Mouse (Mus musculus) olfactory bulb, adult 2 months (tissue): ENCODE results near the gene Hap1. TPM values are rescaled to one million over a fixed set of nuclear protein-coding genes. Genes with fewer than 3 reads are reported as not detected.
A peak's percentile ranks its signal among the peaks of the same experiment; 100 is the strongest.
"Not testable (repeated sequence)": the region's sequence is repeated elsewhere in the genome, so short reads cannot be mapped to it uniquely, and the experiment has no call there.

Experiments used
- H3K27ac ChIP-seq: fragments of 200-500 bp; 2 replicates; pipeline ENCODE4 v1.5.1; 2012; ENCODE audit warnings: low read depth, low read length; ENCODE audit not compliant: insufficient read depth
- H3K4me1 ChIP-seq: fragments of 200-500 bp; 2 replicates; pipeline ENCODE4 v1.6.1; 2012; ENCODE audit warnings: low read length; ENCODE audit not compliant: control insufficient read depth, insufficient read depth
- H3K4me3 ChIP-seq: fragments of 200-500 bp; 2 replicates; pipeline ENCODE4 v1.5.1; 2012; ENCODE audit warnings: mild to moderate bottlenecking, low read depth, low read length, moderate library complexity; ENCODE audit not compliant: insufficient read depth
- CTCF ChIP-seq: fragments of 200-500 bp; IDR thresholded peaks from 2 replicates; pipeline ENCODE4 v1.5.1; 2012; ENCODE audit warnings: low read depth, mild to moderate bottlenecking, low read length, moderate library complexity; ENCODE audit not compliant: insufficient read depth
- POLR2A ChIP-seq: fragments of 200-500 bp; IDR thresholded peaks from 2 replicates; pipeline ENCODE4 v1.6.1; 2012; ENCODE audit warnings: mild to moderate bottlenecking, low read depth, low read length, moderate library complexity; ENCODE audit not compliant: insufficient read depth
- WGBS: fragments of 180-500 bp; shearing (Covaris S2); methylation state at CpG from one replicate; pipeline ENCODE4 v1.1.7; 2018; 5-methylcytosine and 5-hydroxymethylcytosine counted together
- polyA plus RNA-seq: library from polyadenylated mRNA; stranded (reverse); fragments of >200 nt; gene quantifications from 2 replicates; pipeline ENCODE4 v1.2.4, GENCODE M21; 2012; ENCODE audit warnings: low replicate concordance; ENCODE audit not compliant: missing spikeins, insufficient read depth, insufficient read length

The Hap1 gene
- polyA plus RNA-seq, 1 experiment: not detected

DNA sequence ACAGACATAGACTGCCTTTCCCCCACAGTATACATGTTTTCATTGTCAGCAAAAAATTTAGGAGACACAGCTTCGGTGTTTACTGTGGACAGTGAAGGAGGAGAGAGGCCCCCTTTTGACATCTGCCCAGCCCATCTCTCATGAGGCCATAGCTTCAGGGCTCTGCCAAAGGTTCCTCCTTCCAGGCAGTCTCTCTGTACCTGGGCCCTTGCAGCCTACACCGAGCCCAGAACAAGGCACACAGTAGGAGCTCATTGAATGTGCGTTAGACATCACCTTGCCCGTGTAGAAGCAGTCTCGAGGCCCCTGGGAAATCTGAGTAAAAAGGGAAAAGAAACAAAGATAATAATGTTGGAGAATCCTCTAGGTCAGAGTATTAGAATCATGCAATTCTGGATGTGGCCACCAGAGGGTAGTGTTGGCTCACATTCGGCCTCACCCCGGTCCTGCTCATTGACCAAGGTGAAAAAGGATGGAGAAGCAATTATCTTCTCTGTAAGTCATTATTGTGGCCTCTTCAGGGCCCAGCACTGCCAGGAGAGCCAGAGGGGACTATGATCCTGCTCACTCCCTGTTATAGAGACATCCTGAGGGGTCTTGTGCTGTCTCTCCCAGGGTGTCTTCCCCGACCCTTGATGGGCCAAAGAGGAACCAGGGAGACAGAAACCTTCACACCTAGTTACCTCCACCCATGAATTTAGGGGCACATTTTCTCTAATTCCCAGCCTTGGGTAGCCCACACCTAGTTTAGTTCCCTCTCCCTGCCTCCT, 6.5 kb upstream of the Hap1 start:
- 15% methylated on average over 8 of the region's 8 CpGs for WGBS
- TF ChIP-seq CTCF (peak; percentile 38; the same call in 1 of the 2 replicates), POLR2A (no peak)
- Histone ChIP-seq H3K4me3 (no peak overlapping the region), H3K27ac (no peak overlapping the region), H3K4me1 (peaks cover 12% of the 10 kb centered on the region)

DNA sequence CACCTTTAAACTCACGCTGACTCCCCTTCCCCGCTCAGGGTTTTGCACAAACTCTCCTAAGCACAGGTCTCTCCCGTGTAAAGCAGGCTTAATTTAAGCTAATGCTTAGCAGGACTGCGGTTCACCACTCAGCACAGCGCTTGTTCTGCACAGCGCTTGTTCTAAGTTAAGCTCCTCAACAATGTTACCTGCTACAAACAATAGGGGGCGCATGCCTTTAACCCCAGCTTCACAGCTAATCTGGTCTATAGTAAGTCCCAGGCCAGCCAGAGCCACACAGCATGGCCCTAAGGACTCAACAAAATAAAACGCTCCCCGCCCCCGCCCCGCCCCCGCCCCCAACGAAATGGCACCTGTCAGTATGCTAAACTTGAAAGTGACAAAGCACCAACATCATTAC, 5.1 kb upstream of the Hap1 start:
- not testable (repeated sequence) for H3K27ac ChIP-seq, H3K4me3 ChIP-seq
- peaks cover 15% of the 10 kb centered on the region for H3K4me1 ChIP-seq
- WGBS: no CpG with 5 or more reads among the region's 13 CpGs

DNA sequence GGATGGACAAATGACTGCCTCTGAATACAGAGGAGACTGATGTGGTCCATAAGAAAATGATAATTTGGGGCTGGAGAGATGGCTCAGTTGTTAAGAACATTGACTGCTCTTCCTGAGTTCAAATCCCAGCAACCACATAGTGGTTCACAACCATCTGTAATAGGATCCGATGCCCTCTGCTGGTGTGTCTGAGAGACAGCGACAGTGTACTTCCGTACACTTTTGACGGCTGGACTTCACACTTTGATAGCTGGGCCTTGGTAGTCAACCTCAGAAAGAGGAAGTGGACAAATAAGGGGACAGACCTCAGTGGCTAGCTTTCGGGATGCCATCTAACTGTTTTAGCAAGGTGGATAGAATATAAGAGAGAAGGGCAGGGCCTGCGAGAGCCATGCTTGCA, 4.2 kb upstream of the Hap1 start:
- Histone ChIP-seq H3K4me1 (peaks cover 12% of the 10 kb centered on the region), H3K27ac (no peak overlapping the region), H3K4me3 (no peak overlapping the region)
- no peak for TF ChIP-seq CTCF
- no peak for TF ChIP-seq POLR2A
- WGBS: 88% methylated on average over 6 of the region's 6 CpGs

DNA sequence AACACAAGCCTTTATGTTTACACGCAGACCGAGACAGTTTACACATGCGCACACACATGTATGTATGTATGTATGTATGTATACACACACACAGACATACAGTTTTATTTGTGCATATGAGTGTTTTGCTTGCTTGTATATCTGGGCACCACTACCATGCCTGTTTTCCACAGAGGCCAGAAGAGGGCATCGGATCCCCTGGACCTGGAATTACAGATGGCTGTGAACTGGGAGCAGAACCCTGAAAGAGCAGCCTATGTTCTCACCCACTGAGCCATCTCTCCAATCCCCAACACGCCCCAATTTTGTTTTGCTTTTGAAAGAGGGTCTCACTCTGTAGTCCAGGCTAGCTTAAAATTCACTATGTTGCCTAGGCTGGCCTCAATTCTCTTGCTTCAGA, 1.5 kb upstream of the Hap1 start:
- WGBS: 59% methylated on average over 5 of the region's 5 CpGs
- H3K27ac ChIP-seq: no peak overlapping the region

DNA sequence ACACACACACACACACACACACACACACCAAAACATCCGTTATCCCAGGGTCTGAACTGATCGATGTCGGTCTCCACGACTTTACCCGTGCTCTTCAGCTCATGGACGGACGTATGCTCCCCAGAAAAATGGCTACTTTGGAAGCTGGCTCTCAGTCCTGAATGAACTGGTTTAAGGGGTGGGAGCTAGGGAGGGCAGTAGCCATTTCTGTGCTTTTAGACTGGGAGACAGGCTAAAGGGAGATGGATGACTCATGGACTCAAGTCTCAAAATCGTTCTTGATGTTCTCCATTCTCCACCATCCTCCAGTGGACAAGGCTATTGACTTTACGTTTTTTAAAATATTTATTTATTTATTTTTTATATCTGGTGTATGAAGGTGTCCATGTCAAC, 887 bp upstream of the Hap1 start:
- peak overlapping the region; percentile 78 for H3K4me3 ChIP-seq
- no peak for TF ChIP-seq POLR2A
- H3K27ac ChIP-seq: peak overlapping the region; percentile 60
- WGBS: 9% methylated on average over 9 of the region's 9 CpGs
- peaks cover 28% of the 10 kb centered on the region for H3K4me1 ChIP-seq

More for the DNA sequence above, 1.5 kb upstream of the Hap1 start:
- H3K4me3 ChIP-seq: no peak overlapping the region
- peaks cover 22% of the 10 kb centered on the region for H3K4me1 ChIP-seq
- TF ChIP-seq POLR2A: no peak
- TF ChIP-seq CTCF: no peak

DNA sequence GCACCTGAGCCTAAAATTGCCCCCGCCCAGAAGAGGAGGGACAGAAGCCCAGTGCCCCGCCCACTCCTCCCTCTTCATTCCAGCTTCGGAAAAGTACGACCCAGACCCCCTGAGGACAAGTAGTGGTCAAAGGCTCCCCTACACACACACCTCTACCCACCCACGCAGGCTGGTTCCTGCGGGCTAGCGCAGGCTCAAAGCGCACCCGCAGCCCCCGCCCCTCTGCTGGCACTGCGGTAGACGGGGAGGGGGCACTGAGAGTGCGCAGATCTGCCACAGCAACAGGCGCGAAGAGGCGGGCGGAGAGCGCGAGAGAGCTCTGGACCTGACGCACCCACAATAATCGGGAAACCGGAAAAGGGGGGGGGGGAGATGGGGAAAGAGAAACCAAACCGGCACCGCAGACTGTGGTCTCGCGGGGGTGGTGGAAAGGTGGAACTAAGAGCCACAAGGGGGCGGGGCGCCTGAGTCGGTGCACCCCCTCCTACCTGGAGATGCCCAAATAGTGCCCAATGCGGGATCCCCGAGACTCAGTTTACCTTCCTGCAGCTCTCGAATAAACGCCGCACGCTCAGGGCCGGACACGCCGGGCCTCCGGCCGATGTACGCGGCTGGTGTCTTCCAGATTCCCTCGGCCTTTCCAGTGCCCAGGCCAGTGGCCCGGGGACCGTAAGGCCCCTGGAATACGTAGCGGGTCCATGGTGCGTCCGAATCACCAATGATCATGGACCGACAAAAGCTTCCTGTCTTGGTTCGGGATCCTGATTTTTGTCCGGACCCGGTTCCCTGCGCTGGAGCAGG, 577 bp downstream of the Hap1 start:
- no peak for TF ChIP-seq CTCF
- TF ChIP-seq POLR2A: 0 out of 2 replicates have a peak, but pooled peaks have one; percentile 31
- Histone ChIP-seq H3K4me1 (peaks cover 36% of the 10 kb centered on the region), H3K4me3 (peak overlapping the region; percentile 78), H3K27ac (peak overlapping the region; percentile 96)
- under 1% methylated on average over 54 of the region's 54 CpGs for WGBS

DNA sequence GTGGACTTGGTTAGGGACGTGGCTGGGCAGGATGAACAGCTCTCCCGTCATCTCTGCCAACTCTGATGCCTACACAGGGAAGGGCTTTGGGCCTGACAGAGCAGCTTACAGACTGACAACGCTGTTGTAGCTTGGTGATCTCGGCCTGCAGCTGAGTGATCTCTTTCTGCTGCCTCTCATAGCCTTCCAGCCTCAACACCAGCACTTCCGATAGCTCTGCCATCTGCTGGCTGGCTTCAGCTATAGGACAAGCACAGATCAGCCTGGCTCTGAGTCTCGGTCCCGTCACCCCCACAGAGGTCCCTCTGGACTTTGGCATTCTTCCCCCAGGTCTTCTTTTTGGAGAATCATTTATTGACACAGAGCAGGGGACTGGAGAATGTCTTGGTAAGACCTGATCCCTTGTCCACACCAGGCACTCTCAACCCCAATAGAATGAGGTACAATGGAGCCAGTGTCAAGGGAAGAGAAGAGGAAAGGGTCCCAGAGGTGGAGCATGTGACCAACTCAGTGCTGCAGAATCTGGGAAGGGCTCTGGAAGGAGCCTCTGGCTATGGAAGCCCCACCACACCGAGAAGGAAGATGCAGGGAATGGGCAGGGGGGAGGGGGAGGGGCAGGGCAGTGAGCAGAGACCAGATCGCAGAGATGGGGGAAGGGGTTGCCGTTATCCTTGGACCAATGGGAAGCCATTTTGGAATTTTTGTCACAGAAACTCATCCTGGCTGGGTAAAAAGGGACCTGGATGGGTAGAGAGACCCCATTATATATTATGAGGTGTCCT, 3.7 kb downstream of the Hap1 start:
- 34% methylated on average over 10 of the region's 10 CpGs for WGBS
- no peak overlapping the region for H3K27ac ChIP-seq
- peaks cover 61% of the 10 kb centered on the region for H3K4me1 ChIP-seq
- TF ChIP-seq CTCF: no peak
- no peak for TF ChIP-seq POLR2A
- H3K4me3 ChIP-seq: no peak overlapping the region

DNA sequence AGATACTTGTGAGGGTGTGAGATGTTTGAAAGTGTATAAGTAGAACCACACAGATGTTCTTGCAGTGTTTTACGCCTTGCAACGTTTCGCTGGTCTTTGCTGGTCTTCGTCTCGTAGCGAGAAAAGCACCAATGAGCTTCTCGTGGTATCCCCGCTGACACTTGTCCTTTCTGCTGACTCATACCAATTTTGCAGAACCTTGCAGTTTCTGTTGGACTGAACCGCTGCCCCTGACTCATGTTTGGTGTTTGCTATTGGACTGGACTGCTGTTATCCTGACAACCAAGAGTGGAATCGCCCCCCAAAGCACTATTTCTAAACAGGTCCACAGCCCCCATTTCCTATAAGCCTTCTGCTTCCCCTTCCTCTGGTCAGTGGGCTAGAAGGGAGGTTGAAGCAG, 11.7 kb downstream of the Hap1 start:
- no peak overlapping the region for H3K4me3 ChIP-seq
- H3K27ac ChIP-seq: no peak overlapping the region
- H3K4me1 ChIP-seq: peaks cover 17% of the 10 kb centered on the region
- 86% methylated on average over 10 of the region's 10 CpGs for WGBS
- TF ChIP-seq POLR2A (no peak), CTCF (no peak)

DNA sequence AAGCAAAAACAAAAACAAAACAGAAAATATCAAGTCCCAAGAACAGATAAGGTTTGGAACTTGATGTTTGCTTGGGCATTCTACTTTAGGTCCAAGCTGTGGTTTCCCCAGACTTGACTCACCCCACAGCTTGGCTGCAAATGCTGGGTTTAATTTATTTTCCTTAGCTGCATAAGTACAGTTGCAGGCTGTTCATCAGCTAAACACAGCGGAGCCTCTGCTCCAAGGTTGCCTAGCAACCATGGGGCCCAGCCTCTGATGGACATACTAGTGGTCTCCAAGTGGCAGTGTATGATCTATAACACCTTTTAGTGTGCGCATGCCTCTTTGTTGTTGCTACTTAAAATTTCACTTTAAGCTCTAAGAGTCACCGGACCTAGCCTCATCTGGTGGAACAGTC, 20.2 kb downstream of the Hap1 start:
- H3K4me3 ChIP-seq: no peak overlapping the region
- no peak overlapping the region for H3K27ac ChIP-seq
- TF ChIP-seq POLR2A (no peak), CTCF (no peak)
- WGBS: 41% methylated on average over 3 of the region's 3 CpGs
- peaks cover 27% of the 10 kb centered on the region for H3K4me1 ChIP-seq
